Mouse (Mus musculus): ENCODE results near the gene Vmn1r188. TPM values are rescaled to one million over a fixed set of nuclear protein-coding genes. Genes with fewer than 3 reads are reported as not detected.
"Not testable (repeated sequence)": the region's sequence is repeated elsewhere in the genome, so short reads cannot be mapped to it uniquely, and the experiment has no call there.

Gene Vmn1r188
- polyA plus RNA-seq, 1 experiment from 2014 or later, result not detected

DNA sequence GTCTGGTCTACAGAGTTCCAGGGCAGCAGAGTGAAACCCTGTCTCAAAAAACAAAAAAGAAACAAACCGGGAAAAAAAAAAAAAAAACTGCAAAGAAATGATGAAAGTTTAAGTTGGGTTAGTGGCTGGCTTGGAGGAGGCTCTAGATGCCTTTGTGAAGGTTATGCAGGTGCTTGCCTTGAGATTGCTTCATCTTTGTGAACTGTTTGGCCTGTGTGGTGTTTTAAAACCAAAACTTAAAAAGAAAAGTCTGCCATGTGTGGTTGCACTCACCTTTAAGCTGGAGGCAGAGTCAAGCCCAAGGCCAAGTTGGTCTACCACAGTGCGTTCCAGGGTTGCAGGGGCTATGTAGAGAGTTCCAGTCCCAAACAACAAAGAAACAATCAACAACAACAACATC is 35.2 kb upstream of the Vmn1r188 start:
- Histone ChIP-seq H3K36me3 (ENCODE audit: control insufficient read depth, insufficient read depth, low read length) (no peaks in the 10 kb centered on the region), H3K9me3 (ENCODE audit: control insufficient read depth, low read length) (no peaks in the 10 kb centered on the region), H3K27me3 (replicated peaks; ENCODE audit: control insufficient read depth, insufficient read depth, low read length) (no peaks in the 10 kb centered on the region), H3K27ac (ENCODE audit: low read depth, low read length) (no peak overlapping the region), H3K4me3 (ENCODE audit: low read length) (no peak overlapping the region), H3K4me1 (ENCODE audit: control insufficient read depth, insufficient read depth, low read depth, low read length) (no peaks in the 10 kb centered on the region), H3K9ac (ENCODE audit: low read depth, low read length) (no peak overlapping the region), H3K4me2 (ENCODE audit: low read length) (0 out of 2 replicates have a peak overlapping the region, but pooled peaks have one; percentile 24)
- ATAC-seq, result no peak
- WGBS, result 85% methylated on average over 2 of the region's 2 CpGs

DNA sequence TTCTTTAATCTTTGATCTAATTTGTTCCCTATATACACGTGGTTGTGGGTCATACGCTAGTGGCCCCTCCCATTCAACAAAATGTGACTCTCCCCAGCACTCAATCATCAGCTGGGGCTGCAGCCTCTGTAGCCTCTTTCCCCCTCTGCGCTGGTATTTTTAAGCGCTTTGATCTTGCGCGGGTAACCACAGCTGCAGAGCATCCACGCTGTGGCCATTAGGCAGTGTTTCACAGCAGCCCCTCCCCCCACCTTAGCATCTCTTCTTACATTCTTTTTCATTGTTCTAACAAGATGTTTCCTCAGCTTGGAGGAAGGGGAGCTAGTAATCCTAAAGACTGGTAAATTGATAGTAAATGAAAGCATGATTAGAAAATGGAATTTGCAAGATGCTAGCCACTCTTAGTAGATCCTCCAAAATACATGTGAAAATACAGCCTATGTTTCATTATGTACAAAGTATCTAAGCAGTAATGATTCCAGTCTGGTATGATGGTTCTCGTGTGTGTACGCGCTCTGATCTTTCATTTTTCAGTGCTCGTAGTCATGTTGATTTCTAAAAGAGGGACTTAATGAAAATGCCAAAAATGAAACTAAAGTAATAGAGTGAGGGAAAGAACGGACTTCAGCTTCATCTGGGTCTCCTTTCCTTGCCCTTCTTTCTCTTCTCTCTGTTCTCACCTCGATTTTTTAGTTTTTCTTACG is 34.4 kb upstream of the Vmn1r188 start:
- peak; percentile 37 for ATAC-seq
- Histone ChIP-seq H3K9ac (ENCODE audit: low read depth, low read length) (peak overlapping the region; percentile 67), H3K4me2 (ENCODE audit: low read length) (peak overlapping the region; percentile 69), H3K27me3 (replicated peaks; ENCODE audit: control insufficient read depth, insufficient read depth, low read length) (no peaks in the 10 kb centered on the region), H3K4me3 (ENCODE audit: low read length) (peak overlapping the region; percentile 59), H3K36me3 (ENCODE audit: control insufficient read depth, insufficient read depth, low read length) (no peaks in the 10 kb centered on the region), H3K27ac (ENCODE audit: low read depth, low read length) (peak overlapping the region; percentile 79), H3K4me1 (ENCODE audit: control insufficient read depth, insufficient read depth, low read depth, low read length) (no peaks in the 10 kb centered on the region), H3K9me3 (ENCODE audit: control insufficient read depth, low read length) (no peaks in the 10 kb centered on the region)
- under 1% methylated on average over 14 of the region's 14 CpGs for WGBS

DNA sequence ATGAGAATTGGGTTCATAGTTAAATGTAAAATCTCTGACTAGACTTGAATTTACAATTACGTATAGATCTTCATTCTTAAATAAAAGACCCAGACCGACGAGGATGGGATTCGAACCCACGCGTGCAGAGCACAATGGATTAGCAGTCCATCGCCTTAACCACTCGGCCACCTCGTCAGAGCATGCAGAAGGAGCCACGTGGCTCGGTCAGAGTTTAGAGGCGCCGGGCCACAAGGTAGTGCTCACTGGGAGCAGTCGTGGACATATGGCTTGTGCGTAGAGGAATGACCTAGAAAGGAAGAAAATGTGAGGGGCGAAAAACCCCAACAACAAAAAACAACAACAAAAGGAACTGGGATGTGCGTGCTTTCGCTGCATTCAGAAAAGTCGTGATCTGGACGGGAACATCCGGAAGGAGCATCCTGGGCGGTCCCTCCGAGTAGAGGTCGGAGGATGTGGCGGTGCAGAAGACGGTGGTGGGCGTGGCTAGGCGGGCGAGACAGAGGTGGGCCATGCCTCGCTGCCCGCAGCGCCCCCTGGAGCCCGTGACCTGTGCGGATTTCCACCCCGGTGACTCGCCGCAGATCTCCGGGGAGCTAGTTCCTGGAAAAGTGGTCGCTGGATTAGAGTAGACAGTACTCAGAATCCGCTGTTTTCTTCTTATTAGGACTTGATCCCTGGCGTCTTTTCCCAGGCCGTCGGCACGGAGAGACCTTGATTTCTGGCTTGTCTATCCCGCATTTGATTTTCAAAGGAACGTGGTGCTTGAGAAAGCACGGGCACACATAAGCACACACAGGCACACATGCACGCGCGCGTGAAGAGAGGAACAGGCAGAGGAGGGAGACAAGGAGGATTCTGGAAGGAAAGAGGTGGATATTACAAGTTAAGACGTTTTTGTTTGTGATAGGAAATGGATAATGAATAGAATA is 33.4 kb upstream of the Vmn1r188 start:
- Histone ChIP-seq H3K9me3 (ENCODE audit: control insufficient read depth, low read length) (no peaks in the 10 kb centered on the region), H3K4me2 (ENCODE audit: low read length) (peak overlapping the region; percentile 69), H3K27me3 (replicated peaks; ENCODE audit: control insufficient read depth, insufficient read depth, low read length) (no peaks in the 10 kb centered on the region), H3K4me3 (ENCODE audit: low read length) (peak overlapping the region; percentile 59), H3K36me3 (ENCODE audit: control insufficient read depth, insufficient read depth, low read length) (no peaks in the 10 kb centered on the region), H3K4me1 (ENCODE audit: control insufficient read depth, insufficient read depth, low read depth, low read length) (no peaks in the 10 kb centered on the region), H3K9ac (ENCODE audit: low read depth, low read length) (peak overlapping the region; percentile 67), H3K27ac (ENCODE audit: low read depth, low read length) (peak overlapping the region; percentile 88)
- peak; percentile 98 for ATAC-seq
- WGBS, result under 1% methylated on average over 52 of the region's 52 CpGs

DNA sequence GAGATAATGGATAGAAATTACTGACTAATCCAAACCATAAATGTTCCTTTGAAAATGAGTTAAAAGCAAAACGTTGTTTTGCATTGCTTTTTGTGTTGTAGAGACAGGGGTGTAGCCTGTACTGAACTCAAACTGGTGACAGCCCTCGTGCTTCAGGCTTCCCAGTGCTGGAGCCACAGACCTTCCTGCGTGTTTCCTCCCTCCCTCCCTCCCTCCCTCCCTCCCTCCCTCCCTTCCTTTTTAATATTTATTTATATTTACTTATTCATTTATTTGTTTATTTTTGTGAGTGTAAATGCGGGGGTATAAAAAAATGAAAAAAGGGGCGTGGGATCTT is 32.7 kb upstream of the Vmn1r188 start:
- Histone ChIP-seq H3K4me1 (ENCODE audit: control insufficient read depth, insufficient read depth, low read depth, low read length) (no peaks in the 10 kb centered on the region), H3K9ac (ENCODE audit: low read depth, low read length) (peak overlapping the region; percentile 67), H3K27ac (ENCODE audit: low read depth, low read length) (peak overlapping the region; percentile 88), H3K4me2 (ENCODE audit: low read length) (peak overlapping the region; percentile 69), H3K27me3 (replicated peaks; ENCODE audit: control insufficient read depth, insufficient read depth, low read length) (no peaks in the 10 kb centered on the region), H3K36me3 (ENCODE audit: control insufficient read depth, insufficient read depth, low read length) (no peaks in the 10 kb centered on the region), H3K4me3 (ENCODE audit: low read length) (peak overlapping the region; percentile 59), H3K9me3 (ENCODE audit: control insufficient read depth, low read length) (no peaks in the 10 kb centered on the region)
- 15% methylated on average over 5 of the region's 5 CpGs for WGBS
- ATAC-seq, result peak; percentile 41; the same call in 1 of the 2 replicates

DNA sequence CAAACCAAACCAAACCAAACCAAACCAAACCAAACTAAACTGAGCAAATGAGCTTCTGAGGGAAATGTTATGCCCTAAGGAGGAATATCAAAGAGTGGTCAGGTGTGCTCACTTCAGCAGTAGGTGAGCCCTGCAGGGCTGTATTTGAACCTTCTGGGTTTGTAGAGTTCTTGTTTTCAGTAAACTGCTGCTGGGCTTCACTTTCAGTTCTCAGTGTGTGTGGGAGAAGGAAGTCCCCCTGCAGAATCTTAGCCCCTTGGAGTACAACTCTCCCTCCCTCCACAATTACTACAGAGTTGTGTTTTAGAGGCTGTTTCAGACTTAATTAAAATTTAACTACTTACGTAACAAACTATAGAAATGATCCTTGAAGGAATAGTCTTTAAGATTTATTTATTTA is 30.5 kb upstream of the Vmn1r188 start:
- H3K27ac ChIP-seq (ENCODE audit: low read depth, low read length), result no peak overlapping the region
- H3K9me3 ChIP-seq (ENCODE audit: control insufficient read depth, low read length), result no peaks in the 10 kb centered on the region
- no peaks in the 10 kb centered on the region for H3K4me1 ChIP-seq (ENCODE audit: control insufficient read depth, insufficient read depth, low read depth, low read length)
- 94% methylated on average over 1 of the region's 1 CpGs for WGBS
- no peaks in the 10 kb centered on the region for H3K27me3 ChIP-seq (replicated peaks; ENCODE audit: control insufficient read depth, insufficient read depth, low read length)
- no peaks in the 10 kb centered on the region for H3K36me3 ChIP-seq (ENCODE audit: control insufficient read depth, insufficient read depth, low read length)
- no peak for ATAC-seq
- no peak overlapping the region for H3K4me2 ChIP-seq (ENCODE audit: low read length)
- no peak overlapping the region for H3K4me3 ChIP-seq (ENCODE audit: low read length)
- H3K9ac ChIP-seq (ENCODE audit: low read depth, low read length), result no peak overlapping the region

DNA sequence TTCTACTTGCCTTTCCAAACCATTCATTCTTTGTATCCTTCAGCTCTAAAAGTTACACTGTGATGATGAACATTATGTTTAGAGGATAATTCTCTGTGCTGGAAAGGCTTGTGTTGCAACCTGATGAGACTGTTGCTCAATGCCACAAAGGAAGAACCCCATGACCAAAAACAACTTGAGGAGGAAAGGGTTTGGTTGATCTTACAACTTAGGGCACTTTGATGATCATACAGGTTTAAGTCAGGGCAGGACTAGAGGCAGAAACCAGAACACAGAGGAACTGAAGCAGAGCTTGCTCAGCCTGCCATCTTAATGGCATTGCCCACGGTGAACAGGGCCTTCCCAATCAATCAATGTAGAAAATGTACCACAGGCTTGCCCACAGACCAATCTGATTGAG is 22.8 kb upstream of the Vmn1r188 start:
- WGBS, result 94% methylated on average over 1 of the region's 1 CpGs
- no peak overlapping the region for H3K4me2 ChIP-seq (ENCODE audit: low read length)

GRCm38 (mm10) chr13:22063468-22063867 is 20.8 kb upstream of the Vmn1r188 start:
- ATAC-seq, result no peak
- H3K4me3 ChIP-seq (ENCODE audit: low read length), result no peak overlapping the region
- no peaks in the 10 kb centered on the region for H3K27me3 ChIP-seq (replicated peaks; ENCODE audit: control insufficient read depth, insufficient read depth, low read length)
- no peaks in the 10 kb centered on the region for H3K4me1 ChIP-seq (ENCODE audit: control insufficient read depth, insufficient read depth, low read depth, low read length)
- H3K9me3 ChIP-seq (ENCODE audit: control insufficient read depth, low read length), result no peaks in the 10 kb centered on the region; the same call in 1 of the 2 replicates
- no peak overlapping the region for H3K9ac ChIP-seq (ENCODE audit: low read depth, low read length)
- H3K27ac ChIP-seq (ENCODE audit: low read depth, low read length), result no peak overlapping the region
- no peaks in the 10 kb centered on the region for H3K36me3 ChIP-seq (ENCODE audit: control insufficient read depth, insufficient read depth, low read length)
- WGBS, result 72% methylated on average over 1 of the region's 1 CpGs
- H3K4me2 ChIP-seq (ENCODE audit: low read length), result no peak overlapping the region

More for the DNA sequence above, 22.8 kb upstream of the Vmn1r188 start:
- Histone ChIP-seq H3K36me3 (ENCODE audit: control insufficient read depth, insufficient read depth, low read length) (no peaks in the 10 kb centered on the region), H3K4me3 (ENCODE audit: low read length) (no peak overlapping the region), H3K27ac (ENCODE audit: low read depth, low read length) (no peak overlapping the region), H3K9me3 (ENCODE audit: control insufficient read depth, low read length) (no peaks in the 10 kb centered on the region; the same call in 1 of the 2 replicates), H3K4me1 (ENCODE audit: control insufficient read depth, insufficient read depth, low read depth, low read length) (no peaks in the 10 kb centered on the region), H3K9ac (ENCODE audit: low read depth, low read length) (no peak overlapping the region), H3K27me3 (replicated peaks; ENCODE audit: control insufficient read depth, insufficient read depth, low read length) (no peaks in the 10 kb centered on the region)
- no peak for ATAC-seq

DNA sequence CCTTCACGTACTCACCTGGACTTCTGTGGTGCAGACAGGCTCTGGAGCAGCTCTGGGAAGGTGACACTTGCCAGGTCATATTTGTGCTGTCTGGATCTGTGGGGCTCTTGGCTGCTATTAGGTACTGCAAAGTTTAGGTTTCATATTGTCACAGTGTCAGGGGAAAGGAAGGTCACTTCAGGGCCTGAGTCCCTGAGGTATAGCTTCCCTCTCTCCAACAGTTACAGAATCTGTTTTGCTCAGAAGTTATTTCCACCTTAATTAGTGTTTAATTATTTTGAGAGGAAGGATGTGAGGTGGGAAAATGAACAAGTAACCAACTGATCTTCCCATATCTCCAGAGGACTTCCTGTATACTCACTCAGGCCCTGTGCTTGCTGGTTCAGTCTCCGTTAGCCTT is 21.5 kb downstream of the Vmn1r188 start, which contains the start of gene Vmn1r189:
TSS of gene Vmn1r189 (minus strand) at position 101 of the 400 bp plus-strand sequence.
- WGBS, result 100% methylated on average over 1 of the region's 2 CpGs
- not testable (repeated sequence) for H3K4me1 ChIP-seq (ENCODE audit: control insufficient read depth, insufficient read depth, low read depth, low read length); H3K9ac ChIP-seq (ENCODE audit: low read depth, low read length); H3K9me3 ChIP-seq (ENCODE audit: control insufficient read depth, low read length); H3K27ac ChIP-seq (ENCODE audit: low read depth, low read length); H3K4me3 ChIP-seq (ENCODE audit: low read length); ATAC-seq; H3K4me2 ChIP-seq (ENCODE audit: low read length); H3K27me3 ChIP-seq (replicated peaks; ENCODE audit: control insufficient read depth, insufficient read depth, low read length); H3K36me3 ChIP-seq (ENCODE audit: control insufficient read depth, insufficient read depth, low read length)
